Mouse (Mus musculus) urinary bladder, postnatal 14 days (tissue): ENCODE measurements at regions not wholly inside any gene's neighbourhood (a gene's known extent, or its start where the extent isn't known, plus 50 kb on each side); places are given as distances from the start of the nearest gene placed in this dataset.

Experiments
- DNase-seq: peaks from one replicate; pipeline ENCODE4 v3.0.0; 2021; ENCODE audit warnings: low spot score

DNA sequence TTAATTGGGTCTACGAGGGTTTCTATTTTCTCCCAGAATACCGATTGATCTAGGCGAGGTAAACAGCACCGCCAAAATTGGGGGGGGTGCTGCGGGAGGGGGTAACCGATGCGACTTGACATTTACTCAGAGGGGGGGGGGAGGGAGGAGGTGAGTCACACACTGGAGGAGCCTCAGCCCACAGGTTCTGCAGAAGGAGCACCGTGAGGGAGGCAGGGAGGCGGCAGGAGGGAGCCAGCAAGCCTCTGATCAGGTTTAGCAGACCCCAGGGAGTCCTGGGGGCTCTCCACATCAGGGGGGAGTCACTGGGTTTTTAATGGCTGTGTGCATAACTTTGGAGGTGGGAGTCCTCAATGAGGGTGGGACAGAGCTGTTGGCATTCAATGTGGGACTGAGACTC is 51.3 kb upstream of the Ier5l start:
- no peak for DNase-seq

DNA sequence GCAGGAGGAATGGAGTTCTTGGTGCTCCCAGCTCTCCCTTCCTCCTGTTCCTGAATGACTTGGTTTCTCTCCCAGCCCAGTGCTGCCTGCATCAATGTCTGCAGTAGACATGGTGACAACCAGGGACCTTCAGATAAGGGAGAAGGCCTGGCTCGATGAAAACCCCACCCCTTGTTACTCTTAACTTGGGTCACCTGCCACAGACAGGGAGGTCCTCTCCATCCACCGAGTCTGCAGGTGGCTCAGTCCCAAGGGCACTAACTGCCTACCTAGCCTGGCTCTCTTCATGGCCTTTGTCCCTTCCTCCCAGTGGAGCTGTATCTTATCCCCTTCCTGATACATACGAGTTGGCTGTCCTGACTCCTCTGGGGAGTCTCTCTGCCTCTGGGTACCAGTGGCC is 51.8 kb upstream of the Ier5l start:
- DNase-seq: no peak

DNA sequence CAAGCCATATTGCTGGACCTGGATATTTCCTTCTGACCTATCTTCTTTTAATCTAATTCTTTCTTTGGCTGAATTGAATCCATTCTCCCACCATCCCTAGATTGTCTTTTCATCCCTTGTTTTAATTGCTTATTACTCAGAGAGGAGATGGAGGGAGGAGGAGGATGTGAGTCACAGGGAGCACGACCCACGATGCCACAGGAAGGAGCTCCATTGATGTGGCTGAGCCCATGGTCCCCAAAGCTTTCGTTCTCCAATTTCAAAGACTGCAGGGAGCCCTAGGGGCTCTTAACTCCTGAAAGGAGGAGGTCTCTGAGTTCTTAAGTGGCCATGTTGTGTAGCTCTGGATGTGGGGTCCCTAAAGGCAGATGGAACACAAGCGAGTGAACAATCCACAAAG is 53.5 kb upstream of the Ier5l start:
- DNase-seq: no peak

DNA sequence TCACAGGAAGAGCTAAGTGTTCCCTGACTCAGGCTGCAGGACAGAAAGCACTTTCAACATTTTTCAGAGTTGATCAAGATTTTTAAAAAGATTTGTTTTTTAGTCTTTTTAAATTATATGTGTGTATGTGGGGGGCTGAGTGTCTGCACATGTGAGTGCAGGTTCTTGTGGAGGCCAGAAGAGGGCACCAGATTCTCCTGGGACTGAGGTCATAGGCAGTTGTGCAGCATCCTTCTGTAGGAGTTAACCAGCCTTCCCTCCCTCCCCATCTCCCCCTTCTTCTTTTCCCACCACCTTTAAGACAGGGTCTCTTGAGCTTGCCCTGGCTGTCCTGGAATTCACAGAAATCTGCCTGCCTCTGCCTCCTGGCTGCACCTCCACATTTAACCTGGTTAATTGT is 58.9 kb upstream of the Ier5l start:
- DNase-seq: no peak

DNA sequence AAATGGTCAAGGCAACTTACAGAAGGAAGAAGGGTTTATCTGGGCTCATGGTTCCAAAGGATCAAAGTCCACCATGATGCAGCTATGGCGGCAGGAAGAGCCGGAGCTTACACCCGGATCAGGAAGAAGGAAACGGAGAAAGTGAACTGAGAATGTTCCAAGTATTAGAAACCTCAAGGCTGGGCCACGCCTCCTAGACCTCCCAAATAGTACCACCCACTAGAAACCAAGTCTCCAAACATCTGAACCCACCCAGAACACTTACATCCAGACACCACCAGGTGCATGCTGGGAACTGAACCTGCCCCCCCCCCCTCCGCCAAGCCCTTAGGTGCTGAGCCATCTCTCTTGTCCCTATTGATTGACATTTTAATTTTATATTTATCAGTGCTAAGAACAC is 59.3 kb upstream of the Ier5l start:
- DNase-seq: no peak

DNA sequence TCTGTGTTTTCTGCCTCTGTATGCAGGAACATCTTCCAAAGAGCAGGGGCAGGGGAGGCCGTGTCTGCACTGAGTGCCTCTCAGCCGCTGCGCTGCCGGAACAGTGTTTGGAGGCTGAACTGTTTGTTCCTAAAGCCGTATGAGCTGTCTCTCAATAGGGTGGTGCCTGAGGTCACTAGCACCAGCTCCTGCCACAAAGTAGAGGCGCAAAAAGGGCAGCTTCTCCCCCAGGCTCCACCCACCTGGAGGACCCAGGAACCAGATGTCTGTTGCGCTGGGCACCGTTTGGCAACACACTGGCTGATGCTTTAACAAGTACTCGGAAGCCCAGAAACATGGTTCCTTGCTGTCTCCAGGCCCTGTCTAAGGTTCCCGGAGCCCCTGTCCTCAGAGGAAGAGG is 60.4 kb upstream of the Cstad start:
- no peak for DNase-seq

DNA sequence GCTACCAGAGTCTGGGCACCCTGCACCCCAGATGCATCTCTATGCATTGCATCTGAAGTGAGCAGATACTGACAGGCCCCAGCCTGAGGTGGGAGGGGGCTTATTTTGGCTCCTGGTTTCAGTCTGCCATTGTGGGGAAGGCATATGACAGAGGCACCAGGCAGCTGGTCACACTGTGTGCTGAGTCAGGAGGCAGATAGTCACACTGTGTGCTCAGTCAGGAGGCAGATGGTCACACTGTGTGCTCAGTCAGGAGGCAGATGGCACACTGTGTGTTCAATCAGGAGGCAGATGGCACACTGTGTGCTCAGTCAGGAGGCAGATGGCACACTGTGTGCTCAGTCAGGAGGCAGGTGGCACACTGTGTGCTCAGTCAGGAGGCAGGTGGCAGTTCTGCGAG is 55.5 kb upstream of the Cstad start:
- DNase-seq: no peak

DNA sequence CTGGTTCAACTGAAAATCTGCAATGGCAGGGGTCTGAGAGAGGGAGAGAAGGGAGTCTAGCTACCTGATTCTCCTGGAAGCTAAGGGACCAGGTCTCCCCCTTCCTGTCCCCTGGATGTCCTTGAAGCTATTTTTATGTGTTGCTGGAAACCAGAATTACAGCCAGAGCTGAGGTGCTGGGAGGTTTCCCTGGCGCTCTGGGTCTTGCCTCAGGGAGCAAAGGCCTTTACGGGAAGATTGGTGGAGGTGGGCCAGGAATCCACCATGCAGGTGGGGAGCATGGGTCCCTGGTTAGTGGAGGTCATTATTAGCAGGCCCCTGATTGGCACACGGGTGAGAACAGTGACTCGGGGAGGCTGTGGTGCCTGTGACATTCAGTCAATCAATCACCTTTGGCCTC is 53.3 kb upstream of the Cstad start:
- DNase-seq: no peak

DNA sequence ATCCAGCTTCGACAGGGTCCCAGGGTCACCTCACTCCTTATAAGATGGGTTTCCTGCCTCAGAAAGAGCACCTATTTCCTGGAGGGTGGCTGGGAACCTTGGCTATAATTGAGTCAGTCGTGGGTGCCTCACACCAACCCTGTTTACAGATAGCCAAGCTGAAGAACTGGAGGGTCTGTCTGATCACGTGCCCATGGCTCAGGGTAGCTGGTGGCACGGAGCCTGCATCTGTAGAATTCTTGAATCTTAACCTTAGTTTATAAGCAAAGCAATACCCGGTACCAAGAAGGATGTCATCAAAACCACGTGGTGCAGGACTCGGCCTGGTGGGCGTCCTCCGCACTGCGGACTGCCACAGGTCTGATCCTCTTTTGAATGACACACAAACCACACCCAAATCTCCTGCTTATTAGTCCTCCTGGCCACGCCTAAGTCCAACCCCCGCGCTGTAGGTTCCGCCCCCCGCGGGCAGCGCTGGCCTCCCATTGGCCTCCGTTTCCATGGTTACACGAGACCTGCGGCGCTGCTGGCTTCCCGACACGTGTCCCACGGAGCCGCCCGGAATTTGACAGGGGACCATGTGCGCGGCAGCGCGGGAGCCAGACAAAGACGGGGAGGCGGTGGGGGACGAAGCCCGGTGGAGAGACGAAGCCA is 49.9 kb upstream of the Cstad start:
- DNase-seq: peak; percentile 89
